Comparison of ENCODE assay signal across 11 mouse cellular contexts in genomic region chr10:59310691-59311457, GRCm38 (mm10). TPM values are rescaled to one million over a fixed set of nuclear protein-coding genes. Genes with fewer than 3 reads are reported as not detected.
A peak's percentile ranks its signal among the peaks of the same experiment; 100 is the strongest.
DNase-seq lines count a peak whose midpoint lies in the region; ATAC-seq and TF ChIP-seq lines count a peak whose summit lies in the region.
"Had no signal": no experiment of that assay in that cellular context is flagged by ENCODE, and none has a peak within 500 bp of the region (broad histone marks: within the 10 kb centered on the region; RNA-seq: fewer than 3 reads in every experiment).

No protein-coding gene starts in this region.

- no peak overlapping the region for H3K4me2 ChIP-seq in intestine, embryonic 16.5 days (ENCODE audit: low read depth, low read length)
- no peak overlapping the region for H3K4me2 ChIP-seq in lung, embryonic 14.5 days
- H3K4me2 ChIP-seq in midbrain, embryonic 16.5 days (ENCODE audit: low read length) = no peak overlapping the region
- H3K4me2 ChIP-seq: embryonic facial prominence, embryonic 13.5 days; neural tube, embryonic 12.5 days had no signal

- H3K27ac ChIP-seq in bone marrow macrophage, adult 2 months (ENCODE audit: insufficient read depth, low read depth, low read length) = peak overlapping the region; percentile 86
- H3K27ac ChIP-seq in intestine, embryonic 16.5 days (ENCODE audit: low read length) = no peak overlapping the region
- H3K27ac ChIP-seq in lung, embryonic 14.5 days (ENCODE audit: low read depth) = peak overlapping the region; percentile 2; the same call in 1 of the 2 replicates
- H3K27ac ChIP-seq in midbrain, embryonic 16.5 days (ENCODE audit: low read length) = no peak overlapping the region
- H3K27ac ChIP-seq: embryonic facial prominence, embryonic 13.5 days; neural tube, embryonic 12.5 days had no signal

- H3K4me3 ChIP-seq in bone marrow macrophage, adult 2 months (ENCODE audit: insufficient read depth, low read length) = no peak overlapping the region
- H3K4me3 ChIP-seq in intestine, embryonic 16.5 days (ENCODE audit: low read length) = no peak overlapping the region
- no peak overlapping the region for H3K4me3 ChIP-seq in lung, embryonic 14.5 days (ENCODE audit: low read depth, low read length)
- H3K4me3 ChIP-seq in midbrain, embryonic 16.5 days (ENCODE audit: low read depth, low read length) = no peak overlapping the region
- H3K4me3 ChIP-seq: embryonic facial prominence, embryonic 13.5 days; neural tube, embryonic 12.5 days had no signal

- no peaks in the 10 kb centered on the region for H3K36me3 ChIP-seq in intestine, embryonic 16.5 days (ENCODE audit: control insufficient read depth, insufficient read depth, low read length)
- H3K36me3 ChIP-seq in lung, embryonic 14.5 days (ENCODE audit: insufficient read depth) = no peaks in the 10 kb centered on the region
- H3K36me3 ChIP-seq in midbrain, embryonic 16.5 days (ENCODE audit: control insufficient read depth, insufficient read depth, low read length) = no peaks in the 10 kb centered on the region
- H3K36me3 ChIP-seq: embryonic facial prominence, embryonic 13.5 days; neural tube, embryonic 12.5 days had no signal

- no peak overlapping the region for H3K9ac ChIP-seq in intestine, embryonic 16.5 days (ENCODE audit: low read depth, low read length)
- no peak overlapping the region for H3K9ac ChIP-seq in lung, embryonic 14.5 days
- no peak overlapping the region for H3K9ac ChIP-seq in midbrain, embryonic 16.5 days (ENCODE audit: low read depth, low read length)
- H3K9ac ChIP-seq: embryonic facial prominence, embryonic 13.5 days; neural tube, embryonic 12.5 days had no signal

- no peaks in the 10 kb centered on the region for H3K27me3 ChIP-seq in intestine, embryonic 16.5 days (replicated peaks; ENCODE audit: control insufficient read depth, insufficient read depth, low read length)
- no peaks in the 10 kb centered on the region for H3K27me3 ChIP-seq in lung, embryonic 14.5 days (ENCODE audit: insufficient read depth, low read length)
- no peaks in the 10 kb centered on the region for H3K27me3 ChIP-seq in midbrain, embryonic 16.5 days (ENCODE audit: control insufficient read depth, insufficient read depth, low read depth, low read length)
- H3K27me3 ChIP-seq: embryonic facial prominence, embryonic 13.5 days; neural tube, embryonic 12.5 days had no signal

- peaks cover 20% of the 10 kb centered on the region for H3K4me1 ChIP-seq in bone marrow macrophage, adult 2 months (ENCODE audit: control insufficient read depth, insufficient read depth, low read length)
- H3K4me1 ChIP-seq in intestine, embryonic 16.5 days (ENCODE audit: control insufficient read depth, insufficient read depth, low read length) = peaks cover 3% of the 10 kb centered on the region; the same call in 1 of the 2 replicates
- H3K4me1 ChIP-seq in lung, embryonic 14.5 days (ENCODE audit: insufficient read depth) = peaks cover 16% of the 10 kb centered on the region; the same call in 1 of the 2 replicates
- H3K4me1 ChIP-seq in midbrain, embryonic 16.5 days (ENCODE audit: control insufficient read depth, insufficient read depth, low read length) = no peaks in the 10 kb centered on the region
- H3K4me1 ChIP-seq: embryonic facial prominence, embryonic 13.5 days; neural tube, embryonic 12.5 days had no signal

- WGBS in intestine, embryonic 16.5 days = 58% methylated on average over 6 of the region's 6 CpGs
- WGBS in lung, embryonic 14.5 days = 54% methylated on average over 6 of the region's 6 CpGs
- 73% methylated on average over 6 of the region's 6 CpGs for WGBS in midbrain, embryonic 16.5 days

- no peaks in the 10 kb centered on the region for H3K9me3 ChIP-seq in intestine, embryonic 16.5 days (ENCODE audit: control insufficient read depth, low read length)
- no peaks in the 10 kb centered on the region; the same call in 1 of the 2 replicates for H3K9me3 ChIP-seq in lung, embryonic 14.5 days (ENCODE audit: low read depth, low read length)
- H3K9me3 ChIP-seq in midbrain, embryonic 16.5 days (replicated peaks; ENCODE audit: control insufficient read depth, low read length, poor library complexity, severe bottlenecking) = no peaks in the 10 kb centered on the region
- H3K9me3 ChIP-seq: embryonic facial prominence, embryonic 13.5 days had no signal

- no peak for TF ChIP-seq CTCF in bone marrow macrophage, adult 2 months (IDR thresholded peaks at IDR 0.05; ENCODE audit: low read depth, low read length)
- TF ChIP-seq CTCF in lung, embryonic 14.5 days (IDR thresholded peaks at IDR 0.05; ENCODE audit: low read depth) = no peak

- ATAC-seq in intestine, embryonic 16.5 days = peak; percentile 63
- ATAC-seq in lung, embryonic 14.5 days (ENCODE audit: insufficient read depth) = peak; percentile 86
- no peak for ATAC-seq in midbrain, embryonic 16.5 days

- DNase-seq in NIH3T3 (ENCODE audit: low read depth) = peak; percentile 92
- peak; percentile 89 for DNase-seq in lung, embryonic 14.5 days
- no peak for DNase-seq in embryo, embryonic 10 days (ENCODE audit: low spot score)
- DNase-seq in frontal cortex, postnatal 25 days (ENCODE audit: low spot score in 2 of 2) = no peak
- no peak for DNase-seq in urinary bladder, adult 18-20 months (ENCODE audit: low spot score in 2 of 2)
- DNase-seq: layer of hippocampus, postnatal 36 days had no signal

- no peak for TF ChIP-seq POLR2A in bone marrow macrophage, adult 2 months (IDR thresholded peaks at IDR 0.05; ENCODE audit: borderline replicate concordance, low read depth, low read length)

RNA-seq across cellular contexts. Expression of gene P4ha1, which starts 12.2 kb away (rescaled TPM):
- 58.7 and 59.2 TPM in 2 replicates for polyA plus RNA-seq in bone marrow macrophage, adult 2 months (2012; ENCODE audit: insufficient read depth, insufficient read length, missing spikeins)
- polyA plus RNA-seq in intestine, embryonic 16.5 days (2015; fragmentation: Nextera tagmentation; extraction: Ambion mirVana) = 66.0 and 69.4 TPM in 2 replicates
- polyA plus RNA-seq in lung, embryonic 14.5 days (2014; fragmentation: Nextera tagmentation; extraction: Ambion mirVana) = 53.9 and 57.3 TPM in 2 replicates
- polyA plus RNA-seq in midbrain, embryonic 16.5 days (2015; fragmentation: Nextera tagmentation; extraction: Ambion mirVana) = 29.7 and 32.2 TPM in 2 replicates

Comparison
In these comparisons a context has a peak if more than half of its experiments do, and no peak if none do; other contexts are left out.
1. DNase-seq: peak in NIH3T3 (single experiment) and lung, embryonic 14.5 days (single experiment); none in embryo, embryonic 10 days (single experiment), frontal cortex, postnatal 25 days (0 of 2) and urinary bladder, adult 18-20 months (0 of 2).
2. H3K27ac ChIP-seq: peak in bone marrow macrophage, adult 2 months (single experiment) and lung, embryonic 14.5 days (single experiment); none in intestine, embryonic 16.5 days (single experiment) and midbrain, embryonic 16.5 days (single experiment).